Mouse (Mus musculus): ENCODE results near the gene Cacna1b. TPM values are rescaled to one million over a fixed set of nuclear protein-coding genes. Genes with fewer than 3 reads are reported as not detected.

Gene Cacna1b
- polyA plus RNA-seq, 1 experiment, result not detected

DNA sequence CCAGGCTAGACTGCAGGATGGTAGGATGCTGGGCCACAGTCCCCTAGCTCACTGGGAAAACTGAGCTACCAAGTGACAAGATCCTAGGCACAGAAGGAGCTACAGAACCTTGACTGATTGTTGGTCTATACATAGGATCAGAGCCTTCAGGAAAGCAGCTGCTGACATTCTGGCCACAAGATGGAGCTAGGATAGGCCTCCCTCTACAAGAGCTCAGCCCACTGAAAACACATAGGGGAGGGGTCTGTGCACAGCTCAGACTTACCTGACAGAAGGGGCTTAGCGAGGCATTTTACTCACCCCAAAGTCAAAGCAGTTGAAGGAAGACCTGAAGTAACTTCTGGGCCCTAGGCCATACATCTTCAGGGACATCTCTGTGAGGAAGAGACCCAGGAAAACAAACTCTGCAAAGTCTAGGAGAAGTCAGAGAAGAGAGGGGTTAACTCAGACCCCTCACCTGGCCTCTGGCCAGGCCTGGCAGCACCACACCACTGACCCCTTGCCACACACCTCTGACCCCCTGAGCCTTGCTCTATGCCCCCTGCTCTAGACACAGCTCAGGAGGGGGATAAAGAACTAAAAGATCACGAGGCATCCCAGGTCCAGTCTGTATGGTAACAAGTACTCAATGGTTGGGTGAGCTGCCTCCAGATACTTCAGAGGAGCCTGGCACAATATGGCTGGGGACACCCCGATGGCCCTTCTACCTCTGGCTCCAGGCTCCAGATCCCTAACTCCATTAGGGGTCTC, 60.6 kb downstream of the Cacna1b start:
- Histone ChIP-seq H3K27ac (ENCODE audit: insufficient read depth, low read depth, low read length) (no peak overlapping the region), H3K4me1 (ENCODE audit: control insufficient read depth, insufficient read depth, low read length) (no peaks in the 10 kb centered on the region), H3K4me3 (ENCODE audit: insufficient read depth, low read depth, low read length) (no peak overlapping the region)
- WGBS, result 76% methylated on average over 3 of the region's 3 CpGs
- TF ChIP-seq POLR2A (IDR thresholded peaks at IDR 0.05; ENCODE audit: insufficient read depth, low read depth, low read length) (no peak), CTCF (IDR thresholded peaks at IDR 0.05; ENCODE audit: insufficient read depth, low read depth, low read length) (no peak)

DNA sequence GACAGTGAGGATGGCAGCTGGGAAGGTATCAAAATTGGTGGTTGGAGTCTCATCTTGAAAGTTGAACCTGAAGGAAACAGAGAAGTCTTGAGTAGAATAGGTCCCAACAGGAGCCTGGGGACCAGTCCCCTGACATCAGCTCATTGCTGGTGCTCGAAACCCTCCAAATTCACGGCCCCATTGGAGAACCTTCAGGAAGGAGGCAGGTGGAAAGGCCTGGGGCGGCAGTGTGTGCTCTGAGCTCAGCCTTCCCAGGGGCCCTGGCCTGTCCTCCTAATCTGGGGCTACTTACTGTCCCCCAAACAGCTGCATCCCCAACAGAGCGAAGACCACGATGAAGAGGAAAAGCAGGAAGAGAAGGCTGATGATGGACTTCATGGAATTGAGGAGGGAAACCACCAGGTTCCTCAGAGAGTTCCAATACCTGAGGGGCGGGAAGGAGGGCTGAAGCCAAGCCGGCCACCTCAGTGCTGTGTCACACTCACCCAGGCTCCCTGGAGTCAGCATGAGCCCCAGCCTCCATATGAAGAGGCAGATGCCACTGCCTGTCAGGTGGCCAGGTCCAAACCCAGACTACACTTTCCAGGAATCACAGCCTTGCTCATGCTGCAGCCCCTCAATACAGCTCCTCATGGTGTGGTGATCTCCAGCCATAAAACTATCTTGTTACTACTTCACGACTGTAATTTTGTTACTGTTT, 65.5 kb downstream of the Cacna1b start:
- WGBS, result 90% methylated on average over 8 of the region's 8 CpGs
- TF ChIP-seq POLR2A (IDR thresholded peaks at IDR 0.05; ENCODE audit: insufficient read depth, low read depth, low read length) (no peak), CTCF (IDR thresholded peaks at IDR 0.05; ENCODE audit: insufficient read depth, low read depth, low read length) (no peak)
- Histone ChIP-seq H3K4me1 (ENCODE audit: control insufficient read depth, insufficient read depth, low read length) (no peaks in the 10 kb centered on the region), H3K4me3 (ENCODE audit: insufficient read depth, low read depth, low read length) (no peak overlapping the region), H3K27ac (ENCODE audit: insufficient read depth, low read depth, low read length) (no peak overlapping the region)

DNA sequence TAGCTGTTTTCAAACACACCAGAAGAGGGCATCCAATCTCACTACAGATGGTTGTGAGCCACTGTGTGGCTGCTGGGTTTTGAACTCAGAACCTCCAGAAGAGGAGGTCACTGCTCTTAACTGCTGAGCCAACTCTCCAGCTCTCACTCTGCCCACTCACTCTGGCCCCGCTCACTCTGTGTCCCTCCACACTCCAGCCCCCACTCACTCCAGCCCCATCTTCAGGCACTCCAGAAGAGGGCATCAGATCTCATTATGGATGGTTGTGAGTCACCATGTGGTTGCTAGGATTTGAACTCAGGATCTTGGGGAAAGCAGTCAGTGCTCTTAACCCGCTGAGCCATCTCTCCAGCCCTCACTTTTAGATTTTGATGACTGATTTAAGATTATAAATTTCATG, 70.6 kb downstream of the Cacna1b start:
- Histone ChIP-seq H3K4me3 (ENCODE audit: insufficient read depth, low read depth, low read length) (no peak overlapping the region), H3K4me1 (ENCODE audit: control insufficient read depth, insufficient read depth, low read length) (no peaks in the 10 kb centered on the region), H3K27ac (ENCODE audit: insufficient read depth, low read depth, low read length) (no peak overlapping the region)
- WGBS, result 96% methylated on average over 2 of the region's 2 CpGs
- no peak for TF ChIP-seq POLR2A (IDR thresholded peaks at IDR 0.05; ENCODE audit: insufficient read depth, low read depth, low read length)
- TF ChIP-seq CTCF (IDR thresholded peaks at IDR 0.05; ENCODE audit: insufficient read depth, low read depth, low read length), result no peak

DNA sequence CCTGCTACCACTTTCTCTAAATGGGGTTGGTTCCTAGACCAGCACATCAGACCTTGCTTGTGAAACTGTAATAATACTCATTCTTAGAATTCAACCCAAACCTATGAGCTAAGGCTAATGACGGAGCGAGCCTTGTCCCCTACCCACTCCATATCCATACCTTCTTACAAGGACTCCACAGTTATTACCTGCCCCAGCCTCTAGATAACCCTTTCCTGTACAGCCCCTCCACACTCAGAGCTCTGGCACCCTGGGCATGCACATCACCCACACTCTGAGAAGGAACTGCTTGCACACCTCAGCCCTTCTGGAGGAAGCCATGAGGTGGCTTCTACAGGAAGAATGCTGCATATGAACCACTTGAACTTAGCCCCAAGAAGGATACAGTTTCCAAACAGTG, 72.6 kb downstream of the Cacna1b start:
- H3K4me3 ChIP-seq (ENCODE audit: insufficient read depth, low read depth, low read length), result no peak overlapping the region
- TF ChIP-seq POLR2A (IDR thresholded peaks at IDR 0.05; ENCODE audit: insufficient read depth, low read depth, low read length) (no peak), CTCF (IDR thresholded peaks at IDR 0.05; ENCODE audit: insufficient read depth, low read depth, low read length) (no peak)
- no peaks in the 10 kb centered on the region; the same call in 1 of the 2 replicates for H3K4me1 ChIP-seq (ENCODE audit: control insufficient read depth, insufficient read depth, low read length)
- H3K27ac ChIP-seq (ENCODE audit: insufficient read depth, low read depth, low read length), result no peak overlapping the region
- 97% methylated on average over 2 of the region's 2 CpGs for WGBS

DNA sequence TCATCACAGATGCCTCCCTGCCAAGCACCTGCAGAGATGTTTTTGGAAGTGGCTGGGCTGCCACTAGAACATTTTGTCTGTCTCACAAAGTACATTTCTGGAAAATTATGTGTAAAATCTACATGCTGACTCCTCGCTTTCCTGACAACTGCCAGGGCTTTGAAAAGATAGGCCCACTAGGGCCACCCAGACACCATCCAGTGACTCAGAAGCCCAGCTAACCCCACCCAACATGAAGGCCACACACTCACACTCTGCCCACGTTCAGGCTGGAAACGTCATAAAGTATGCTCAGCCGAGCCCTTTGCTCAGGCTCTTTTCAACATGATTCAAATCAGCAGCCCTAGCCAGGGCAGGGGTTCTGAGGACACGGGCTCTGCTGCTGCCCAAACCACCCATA, 77.6 kb downstream of the Cacna1b start:
- WGBS, result 75% methylated on average over 5 of the region's 5 CpGs
- Histone ChIP-seq H3K4me3 (ENCODE audit: insufficient read depth, low read depth, low read length) (no peak overlapping the region), H3K27ac (ENCODE audit: insufficient read depth, low read depth, low read length) (no peak overlapping the region), H3K4me1 (ENCODE audit: control insufficient read depth, insufficient read depth, low read length) (no peaks in the 10 kb centered on the region; the same call in 1 of the 2 replicates)
- TF ChIP-seq POLR2A (IDR thresholded peaks at IDR 0.05; ENCODE audit: insufficient read depth, low read depth, low read length) (no peak), CTCF (IDR thresholded peaks at IDR 0.05; ENCODE audit: insufficient read depth, low read depth, low read length) (no peak)

DNA sequence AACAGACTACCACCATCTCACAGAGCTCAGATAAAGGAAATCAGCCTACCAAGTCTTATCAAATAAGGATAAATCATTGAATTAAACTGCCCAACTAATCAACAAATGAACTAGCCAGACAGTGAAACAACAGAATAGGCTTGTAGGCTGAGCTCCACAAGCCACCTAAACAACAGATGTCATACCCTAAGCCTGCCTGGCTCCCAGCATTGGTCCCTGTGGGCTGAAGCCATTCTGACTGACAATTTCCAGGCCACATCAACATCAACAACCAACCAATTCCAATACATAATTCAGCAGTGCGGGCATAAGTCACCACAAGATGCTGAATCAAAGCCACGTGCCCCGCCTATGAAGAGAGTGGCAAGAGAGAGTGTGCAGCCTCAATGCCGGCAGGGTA, 78.2 kb downstream of the Cacna1b start:
- WGBS, result 97% methylated on average over 4 of the region's 4 CpGs
- Histone ChIP-seq H3K4me3 (ENCODE audit: insufficient read depth, low read depth, low read length) (no peak overlapping the region), H3K27ac (ENCODE audit: insufficient read depth, low read depth, low read length) (no peak overlapping the region), H3K4me1 (ENCODE audit: control insufficient read depth, insufficient read depth, low read length) (peaks cover 3% of the 10 kb centered on the region; the same call in 1 of the 2 replicates)
- TF ChIP-seq POLR2A (IDR thresholded peaks at IDR 0.05; ENCODE audit: insufficient read depth, low read depth, low read length) (no peak), CTCF (IDR thresholded peaks at IDR 0.05; ENCODE audit: insufficient read depth, low read depth, low read length) (no peak)

DNA sequence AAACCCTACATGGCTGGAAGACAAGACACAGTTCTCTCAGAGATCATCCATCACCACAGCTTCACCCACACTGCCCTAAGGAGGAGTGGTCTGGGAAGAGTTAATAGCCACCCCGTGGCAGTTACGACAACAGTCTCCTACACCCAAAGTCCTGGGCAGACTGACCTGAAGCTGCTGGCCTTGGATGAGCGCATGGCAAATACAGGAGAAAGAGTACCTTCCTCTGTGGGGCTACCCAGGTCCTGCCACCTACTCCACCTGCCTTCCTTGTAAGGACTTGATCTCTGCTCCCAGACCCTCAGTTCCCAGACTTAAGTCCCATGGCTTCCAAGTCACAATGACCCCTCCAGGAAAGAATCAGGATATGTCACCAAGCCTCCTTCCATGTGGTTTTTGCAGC, 79.7 kb downstream of the Cacna1b start:
- WGBS, result 90% methylated on average over 3 of the region's 3 CpGs
- TF ChIP-seq CTCF (IDR thresholded peaks at IDR 0.05; ENCODE audit: insufficient read depth, low read depth, low read length) (no peak), POLR2A (IDR thresholded peaks at IDR 0.05; ENCODE audit: insufficient read depth, low read depth, low read length) (no peak)
- Histone ChIP-seq H3K27ac (ENCODE audit: insufficient read depth, low read depth, low read length) (no peak overlapping the region), H3K4me1 (ENCODE audit: control insufficient read depth, insufficient read depth, low read length) (peaks cover 15% of the 10 kb centered on the region), H3K4me3 (ENCODE audit: insufficient read depth, low read depth, low read length) (no peak overlapping the region)

DNA sequence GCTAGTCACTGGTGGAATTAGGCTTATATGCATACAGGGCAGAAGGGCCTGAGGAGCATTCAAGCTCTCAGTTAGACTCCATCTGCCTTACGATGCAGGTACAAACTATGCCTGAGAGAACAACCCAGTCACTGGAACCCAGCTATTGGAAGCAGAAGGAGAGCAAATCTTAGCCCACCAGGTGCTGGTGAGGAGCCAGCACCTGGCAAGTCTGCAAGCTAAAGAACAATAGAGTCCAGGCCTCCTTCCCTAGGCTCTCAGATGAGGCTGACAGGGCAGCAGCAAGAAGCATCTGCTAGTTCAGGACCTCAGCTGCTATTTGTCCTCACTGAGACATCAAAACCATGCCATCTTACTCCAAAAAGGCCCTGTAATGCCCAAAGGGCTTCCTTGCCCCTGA, 82.2 kb downstream of the Cacna1b start:
- Histone ChIP-seq H3K27ac (ENCODE audit: insufficient read depth, low read depth, low read length) (no peak overlapping the region), H3K4me3 (ENCODE audit: insufficient read depth, low read depth, low read length) (no peak overlapping the region), H3K4me1 (ENCODE audit: control insufficient read depth, insufficient read depth, low read length) (peaks cover 15% of the 10 kb centered on the region)
- TF ChIP-seq POLR2A (IDR thresholded peaks at IDR 0.05; ENCODE audit: insufficient read depth, low read depth, low read length) (no peak), CTCF (IDR thresholded peaks at IDR 0.05; ENCODE audit: insufficient read depth, low read depth, low read length) (no peak)
- 91% methylated on average over 1 of the region's 1 CpGs for WGBS

DNA sequence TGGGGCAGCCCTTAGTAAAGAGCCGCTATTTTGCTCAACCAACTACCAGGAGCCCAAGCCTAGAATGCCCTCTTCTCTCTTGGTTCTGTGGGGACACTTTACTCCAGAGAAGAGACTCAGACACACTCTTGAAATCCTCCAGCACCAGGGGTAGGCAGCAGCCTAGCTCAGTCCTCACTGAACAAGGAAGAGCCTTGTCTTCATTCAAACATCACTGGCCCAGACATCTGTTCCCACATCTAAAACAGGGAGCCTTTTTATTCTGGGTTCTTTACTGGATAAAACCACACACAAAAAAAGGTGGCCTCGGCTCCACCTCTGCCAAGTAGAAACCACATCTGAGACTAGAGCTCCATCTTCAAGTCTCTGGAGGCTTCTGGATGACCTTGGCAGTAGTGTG, 82.8 kb downstream of the Cacna1b start:
- WGBS, result 86% methylated on average over 2 of the region's 2 CpGs
- no peak for TF ChIP-seq POLR2A (IDR thresholded peaks at IDR 0.05; ENCODE audit: insufficient read depth, low read depth, low read length)
- no peak for TF ChIP-seq CTCF (IDR thresholded peaks at IDR 0.05; ENCODE audit: insufficient read depth, low read depth, low read length)
- Histone ChIP-seq H3K4me1 (ENCODE audit: control insufficient read depth, insufficient read depth, low read length) (peaks cover 15% of the 10 kb centered on the region), H3K4me3 (ENCODE audit: insufficient read depth, low read depth, low read length) (no peak overlapping the region), H3K27ac (ENCODE audit: insufficient read depth, low read depth, low read length) (no peak overlapping the region)
